Mouse (Mus musculus) layer of hippocampus, adult 9-10 months (tissue): ENCODE measurements at regions not wholly inside any gene's neighbourhood (a gene's known extent, or its start where the extent isn't known, plus 50 kb on each side); places are given as distances from the start of the nearest gene placed in this dataset.

Source experiments
- DNase-seq: peaks from one replicate; pipeline ENCODE4 v3.0.0; 2022; ENCODE audit warnings: low spot score

- DNase-seq: no peak
These were observed 654.8 kb upstream of the Mef2c start for GRCm38 (mm10) chr13:82849037-82849436.

GRCm38 (mm10) chr13:82869869-82870268 lies 634.0 kb upstream of the Mef2c start:
- no peak for DNase-seq

DNA sequence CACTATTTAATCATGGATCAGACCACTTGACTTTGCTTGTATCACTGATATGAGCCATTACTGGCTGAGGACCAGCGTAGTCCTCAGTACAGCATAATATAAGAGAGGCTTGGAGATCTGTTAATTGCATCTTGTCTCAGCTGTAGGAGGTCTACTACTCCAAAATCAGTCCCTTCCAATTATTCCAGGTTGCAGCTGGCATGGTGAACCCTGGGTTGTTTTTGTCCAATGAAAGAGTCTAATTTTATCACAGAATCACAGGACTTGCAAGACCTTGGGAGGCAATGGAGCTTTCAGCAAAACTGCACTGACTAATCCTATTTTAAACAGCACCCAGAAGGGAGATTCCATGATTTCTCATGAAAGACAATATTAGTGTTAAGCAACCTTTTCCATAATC lies 629.7 kb upstream of the Mef2c start:
- DNase-seq: no peak

DNA sequence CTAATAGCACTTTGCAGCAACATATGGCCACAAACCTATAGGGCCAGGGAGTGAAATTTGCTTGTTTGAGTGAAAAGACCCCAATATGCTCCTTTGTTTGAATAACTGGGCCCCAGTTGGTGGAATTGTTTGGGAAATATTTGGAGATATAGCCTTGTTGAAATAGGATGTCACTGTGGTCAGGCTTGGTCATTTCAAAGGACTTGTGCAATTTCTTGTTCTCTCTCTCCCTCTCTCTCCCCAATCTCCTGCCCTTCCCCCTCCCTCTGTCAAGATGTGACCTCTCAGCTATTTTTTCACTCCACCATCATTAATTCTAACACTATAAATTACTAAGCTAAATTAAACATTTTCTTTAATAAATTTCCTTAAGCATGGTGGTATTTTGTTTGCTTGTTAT lies 620.5 kb upstream of the Mef2c start:
- DNase-seq: no peak

GRCm38 (mm10) chr13:82888755-82889154 lies 615.1 kb upstream of the Mef2c start:
- DNase-seq: no peak

- peak; percentile 10 for DNase-seq
These were observed 611.1 kb upstream of the Mef2c start for GRCm38 (mm10) chr13:82892731-82893130.

DNA sequence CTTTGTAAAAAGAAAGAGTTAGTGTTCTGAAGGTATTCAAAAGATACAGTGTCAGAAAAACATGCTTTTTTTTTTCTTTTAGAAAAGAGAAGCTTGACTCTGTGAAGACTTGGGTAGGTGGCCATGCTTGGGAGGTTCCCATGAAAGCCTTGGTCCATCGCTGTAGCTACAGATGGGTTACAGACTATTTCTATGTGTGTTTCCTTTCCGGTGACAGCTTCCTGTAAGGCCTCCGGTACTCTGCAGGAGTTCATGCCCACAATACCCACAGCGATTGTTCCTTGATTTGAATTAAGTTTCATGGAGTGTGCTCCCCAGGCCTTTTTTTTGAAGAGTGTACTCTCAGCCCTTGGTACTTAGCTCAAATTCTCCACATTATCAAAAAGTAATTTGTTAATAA lies 604.1 kb upstream of the Mef2c start:
- no peak for DNase-seq

DNA sequence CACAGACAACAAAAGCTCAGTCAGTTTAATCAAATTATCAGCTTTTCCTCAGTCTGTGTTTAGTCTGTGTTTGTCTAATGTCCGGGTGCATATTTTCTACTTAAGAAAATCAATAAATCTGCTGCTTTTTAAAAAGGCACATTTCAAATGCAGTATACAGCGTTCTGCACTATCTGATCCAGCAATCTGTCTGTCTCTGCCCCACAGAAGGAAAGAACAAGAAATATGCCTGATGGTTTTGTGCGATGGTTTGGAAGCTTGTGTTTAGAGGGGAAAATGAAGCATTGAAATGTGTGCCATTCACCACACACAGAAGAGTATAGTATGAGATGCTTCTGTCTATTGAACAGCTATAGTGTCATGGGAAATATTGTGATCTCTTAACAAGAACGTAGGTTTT lies 601.7 kb upstream of the Mef2c start:
- DNase-seq: no peak

GRCm38 (mm10) chr13:82903637-82904036 lies 600.2 kb upstream of the Mef2c start:
- no peak for DNase-seq

DNA sequence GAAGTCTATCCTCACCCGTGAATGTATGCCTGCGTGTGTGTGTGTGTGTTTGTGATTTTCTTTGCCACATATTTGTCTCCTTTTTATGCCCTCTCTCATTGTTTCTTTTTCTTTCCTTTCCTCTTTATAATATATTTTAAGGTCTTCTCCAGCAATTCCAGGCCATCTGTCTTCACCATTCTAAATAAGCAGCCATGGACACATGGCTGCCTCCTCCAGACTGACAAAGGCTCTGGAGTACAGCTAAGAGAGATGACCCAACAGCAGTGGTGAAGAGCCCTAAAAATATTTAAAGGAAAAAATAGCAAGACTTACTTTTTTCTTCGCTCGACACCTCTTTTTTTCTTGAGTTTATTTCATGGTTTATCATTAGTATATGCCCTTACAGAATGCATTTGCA lies 596.1 kb upstream of the Mef2c start:
- no peak for DNase-seq

GRCm38 (mm10) chr13:82909151-82909550 lies 594.7 kb upstream of the Mef2c start:
- DNase-seq: no peak

GRCm38 (mm10) chr13:82912859-82913258 lies 591.0 kb upstream of the Mef2c start:
- no peak for DNase-seq

GRCm38 (mm10) chr13:82915194-82915593 lies 588.6 kb upstream of the Mef2c start:
- no peak for DNase-seq

GRCm38 (mm10) chr13:82930010-82930409 lies 573.8 kb upstream of the Mef2c start:
- DNase-seq: no peak

DNA sequence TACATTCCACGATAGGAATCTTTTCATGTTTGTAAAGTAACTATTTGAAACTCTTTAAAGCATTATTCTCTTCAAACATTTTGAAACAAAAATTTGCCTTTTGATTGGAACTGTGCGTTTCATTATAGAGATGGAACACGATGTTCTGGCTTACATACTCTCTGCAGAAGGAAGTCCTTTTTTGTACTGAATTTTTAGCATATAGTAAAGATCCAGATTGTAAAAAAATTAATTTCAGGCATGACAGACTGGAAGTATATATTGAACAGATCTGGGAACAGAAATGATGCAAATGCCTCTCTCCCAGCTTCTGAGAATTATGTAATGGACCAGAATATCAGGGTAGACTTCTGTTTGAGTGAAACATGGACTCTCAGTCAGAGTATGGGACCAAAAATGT lies 566.0 kb upstream of the Mef2c start:
- DNase-seq: no peak

DNA sequence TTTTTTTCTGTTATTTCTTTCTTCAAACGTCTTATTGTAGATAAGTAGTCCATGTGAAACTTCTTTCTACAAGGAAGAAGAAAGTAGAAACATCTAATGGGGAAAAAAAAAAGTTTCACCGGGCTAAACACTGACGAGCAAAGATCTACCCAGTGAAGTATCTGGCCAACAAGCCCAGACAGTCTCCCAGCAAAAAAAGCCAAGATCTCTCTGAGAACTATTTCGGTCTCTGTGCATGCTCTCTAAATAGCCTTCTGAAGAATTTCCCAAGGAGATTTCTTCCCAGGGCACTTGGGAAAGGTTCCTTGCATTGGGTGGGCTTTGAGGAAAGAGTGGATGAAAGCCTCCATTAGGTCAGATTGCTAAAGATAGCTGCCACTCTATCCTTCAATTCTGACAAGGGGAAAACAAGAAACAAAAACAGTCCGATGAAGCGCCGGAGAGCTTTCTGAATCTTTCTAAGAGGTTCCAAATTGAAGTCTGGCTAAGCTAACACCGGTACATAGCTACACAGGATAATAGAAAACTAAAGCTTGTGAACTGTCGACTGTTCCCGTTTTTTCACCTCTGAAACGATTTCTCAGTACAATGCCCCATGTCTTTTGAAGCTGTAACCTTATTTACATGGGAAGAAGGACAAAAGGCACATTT lies 561.0 kb upstream of the Mef2c start:
- DNase-seq: no peak

DNA sequence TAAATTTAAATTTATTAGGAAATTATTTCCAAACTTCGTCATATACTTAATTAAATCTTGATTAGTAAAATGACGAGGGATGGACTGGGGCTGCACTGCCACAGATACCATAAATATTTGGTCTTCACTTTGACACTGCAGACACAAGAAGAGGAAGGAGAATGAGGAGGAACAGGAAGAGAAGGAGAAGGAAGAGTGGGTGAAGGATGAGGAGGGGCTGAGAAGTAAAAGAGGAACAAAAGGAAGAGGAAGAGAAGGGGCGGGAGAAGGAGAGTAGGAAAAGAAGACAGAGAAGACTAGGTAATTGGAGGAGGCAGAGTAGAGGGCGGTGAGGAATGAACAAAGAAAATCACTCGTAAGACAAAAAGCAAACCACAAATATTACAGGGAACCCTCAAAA lies 556.9 kb upstream of the Mef2c start:
- DNase-seq: no peak

DNA sequence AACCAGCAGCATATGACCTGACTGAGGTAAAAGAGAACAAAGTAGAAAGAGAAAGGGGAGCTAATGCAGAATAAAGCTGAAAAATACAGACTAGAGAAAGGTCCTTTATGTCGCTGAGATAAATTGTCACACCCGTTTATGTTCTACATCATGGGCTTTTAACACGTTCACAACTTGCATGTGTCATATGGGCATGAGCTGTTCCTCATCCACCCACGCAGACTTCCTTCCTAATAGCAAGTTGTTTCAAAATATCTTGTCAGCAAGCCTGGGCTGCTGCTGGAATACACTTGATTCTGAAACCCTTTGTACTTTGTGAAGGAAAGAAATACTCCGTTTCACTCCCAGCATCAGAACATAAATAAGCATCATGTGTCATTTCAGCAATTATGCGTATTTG lies 554.3 kb upstream of the Mef2c start:
- peak; percentile 60 for DNase-seq

- no peak for DNase-seq
These were observed 541.5 kb upstream of the Mef2c start for GRCm38 (mm10) chr13:82962333-82962732.

DNA sequence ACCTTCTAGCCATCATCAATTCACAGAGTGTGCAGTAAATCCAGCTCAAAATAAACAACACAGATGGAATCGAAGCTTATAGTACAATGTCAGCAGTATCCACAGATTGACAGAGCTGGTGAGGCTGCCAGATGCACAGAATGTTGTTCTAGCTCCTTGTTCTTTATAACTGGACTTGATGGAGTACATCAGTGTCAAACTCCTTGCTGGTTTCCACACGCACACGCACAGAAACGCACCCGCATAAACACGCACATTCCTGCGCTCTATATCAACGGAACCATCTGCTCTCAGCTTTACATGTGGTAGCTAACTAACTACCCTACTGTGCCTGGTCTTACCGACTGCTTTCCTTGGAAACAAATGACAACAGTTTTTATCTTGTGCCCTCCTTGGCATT lies 532.1 kb upstream of the Mef2c start:
- peak; percentile 12 for DNase-seq

GRCm38 (mm10) chr13:82974210-82974811 lies 529.5 kb upstream of the Mef2c start:
- DNase-seq: no peak

DNA sequence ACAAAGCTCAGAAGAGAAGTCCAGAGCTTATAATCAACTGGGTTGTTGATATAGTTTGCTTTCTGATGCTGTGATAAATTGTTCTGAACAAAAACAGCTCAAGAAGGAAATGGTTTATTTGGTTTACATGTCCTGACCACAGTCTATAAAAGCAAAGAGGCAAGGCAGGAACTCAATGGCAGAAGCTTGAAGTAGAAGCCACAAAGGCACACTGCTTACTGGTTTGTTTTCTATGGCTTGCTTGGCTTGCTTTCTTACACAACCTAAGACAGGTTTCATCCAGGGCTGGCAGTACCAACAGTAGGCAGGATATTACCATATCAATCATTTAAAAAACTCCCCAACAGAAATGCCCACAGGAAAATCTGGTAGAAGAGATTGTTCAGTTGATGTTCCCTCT lies 502.7 kb upstream of the Mef2c start:
- DNase-seq: no peak

DNA sequence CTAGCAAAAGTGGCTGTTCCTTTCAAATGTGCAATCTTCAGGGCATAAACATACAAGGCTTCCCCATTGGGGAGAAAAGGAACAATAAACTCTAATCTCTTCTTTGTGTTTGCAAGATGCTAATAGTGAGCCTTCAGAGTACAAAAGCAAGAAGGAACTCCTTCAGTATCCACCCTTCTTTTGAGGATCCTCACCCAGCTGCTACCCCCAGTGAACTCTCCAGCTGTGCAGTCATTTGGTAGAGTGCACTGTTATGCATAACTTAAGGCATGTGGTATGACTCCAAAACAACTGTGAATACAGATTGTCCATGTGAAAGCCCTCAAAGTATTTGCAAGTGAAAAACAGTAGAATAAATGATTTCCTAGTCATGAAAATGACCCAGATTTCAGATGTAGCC lies 487.1 kb upstream of the Mef2c start:
- DNase-seq: no peak

DNA sequence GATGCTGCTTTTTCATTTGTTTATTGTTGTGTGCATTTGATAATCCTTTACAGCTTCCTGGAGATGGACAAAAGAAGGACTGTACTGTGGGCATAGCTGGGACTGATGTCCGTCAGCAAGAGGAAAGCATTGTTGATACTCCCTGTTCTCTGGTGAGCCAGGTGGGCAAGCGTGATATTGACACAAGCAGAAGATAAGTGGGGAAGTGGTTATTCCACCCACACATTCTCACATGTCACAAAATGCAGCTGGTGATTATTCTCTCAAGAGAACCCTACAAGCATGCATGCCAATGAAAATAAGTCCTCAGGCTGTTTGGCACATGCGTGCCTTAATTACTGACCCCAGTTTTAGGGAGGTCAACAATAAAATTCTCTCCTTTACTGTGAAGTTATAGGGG lies 483.0 kb upstream of the Mef2c start:
- no peak for DNase-seq
